Mouse (Mus musculus) MEL (cell line): Measurements from ENCODE around the gene Adam10. TPM values are rescaled to one million over a fixed set of nuclear protein-coding genes. Genes with fewer than 3 reads are reported as not detected.

ENCODE experiments used
- DNase-seq: peaks from one replicate; pipeline ENCODE4 v3.0.0; 2011; ENCODE audit warnings: low read depth, low spot score
- H3K27ac ChIP-seq: 2 replicates; pipeline ENCODE4 v1.5.1; 2012; ENCODE audit warnings: low read depth, mild to moderate bottlenecking, control low read depth, low read length, moderate library complexity; ENCODE audit not compliant: control insufficient read depth
- H3K27me3 ChIP-seq, 2 experiments: fragments of 150-350 bp in 1 of 2; sonication (generic) in 1 of 2; 2 replicates each; pipeline ENCODE4 v1.6.1; 2012; ENCODE audit warnings: low read length in 2 of 2, mild to moderate bottlenecking in 2 of 2, improper control_type of control experiment in 1 of 2, moderate library complexity in 1 of 2; ENCODE audit not compliant: insufficient read depth in 2 of 2, control insufficient read depth in 1 of 2
- H3K36me3 ChIP-seq, 2 experiments: 2 replicates each; pipeline ENCODE4 v1.6.1; 2012 to 2014; ENCODE audit warnings: low read length in 2 of 2, improper control_type of control experiment in 1 of 2, inconsistent platforms in 1 of 2, mild to moderate bottlenecking in 1 of 2; ENCODE audit not compliant: insufficient read depth in 2 of 2, control insufficient read depth in 1 of 2
- H3K4me1 ChIP-seq, 2 experiments: fragments of 150-350 bp in 1 of 2; sonication (generic) in 1 of 2; 2 replicates each; pipeline ENCODE4 v1.6.1; 2012; ENCODE audit warnings: low read length in 2 of 2, improper control_type of control experiment in 1 of 2, mild to moderate bottlenecking in 1 of 2; ENCODE audit not compliant: insufficient read depth in 2 of 2, control insufficient read depth in 1 of 2
- H3K4me3 ChIP-seq, 2 experiments: fragments of 150-350 bp in 1 of 2; sonication (generic) in 1 of 2; 2 replicates each; pipeline ENCODE4 v1.5.1; 2012; ENCODE audit warnings: low read depth in 2 of 2, low read length in 2 of 2, mild to moderate bottlenecking in 2 of 2, moderate library complexity in 2 of 2, control low read depth in 1 of 2, improper control_type of control experiment in 1 of 2; ENCODE audit not compliant: control insufficient read depth in 1 of 2, insufficient read depth in 1 of 2
- H3K79me2 ChIP-seq: 2 replicates; pipeline ENCODE4 v1.6.1; 2012; ENCODE audit warnings: mild to moderate bottlenecking, low read length, moderate library complexity; ENCODE audit not compliant: control insufficient read depth, poor library complexity, insufficient read depth
- H3K9ac ChIP-seq: 2 replicates; pipeline ENCODE4 v1.6.1; 2012; ENCODE audit warnings: low read depth, mild to moderate bottlenecking, control low read depth, low read length, moderate library complexity; ENCODE audit not compliant: control insufficient read depth, poor library complexity, severe bottlenecking
- H3K9me3 ChIP-seq: fragments of 150-350 bp; sonication (generic); replicated peaks from 2 replicates; pipeline ENCODE4 v1.6.1; 2012; ENCODE audit warnings: mild to moderate bottlenecking, low read length, improper control_type of control experiment, moderate library complexity; ENCODE audit not compliant: insufficient read depth
- BHLHE40 ChIP-seq: IDR thresholded peaks from 2 replicates; pipeline ENCODE4 v1.6.1; 2012; ENCODE audit warnings: low read depth, mild to moderate bottlenecking, inconsistent platforms, low read length, improper control_type of control experiment, borderline replicate concordance
- CHD2 ChIP-seq: IDR thresholded peaks from 2 replicates; pipeline ENCODE4 v1.6.1; 2011; ENCODE audit warnings: low read length, improper control_type of control experiment
- ELF1 ChIP-seq: IDR thresholded peaks from 2 replicates; pipeline ENCODE4 v1.6.1; 2014; ENCODE audit warnings: low read depth, mild to moderate bottlenecking, inconsistent platforms, low read length, improper control_type of control experiment, moderate library complexity
- ETS1 ChIP-seq: IDR thresholded peaks from 2 replicates; pipeline ENCODE4 v1.6.1; 2012; ENCODE audit warnings: low read depth, mild to moderate bottlenecking, inconsistent platforms, low read length, improper control_type of control experiment, moderate library complexity
- GABPA ChIP-seq: IDR thresholded peaks from 2 replicates; pipeline ENCODE4 v1.6.1; 2012; ENCODE audit warnings: low read depth, mild to moderate bottlenecking, inconsistent platforms, low read length, improper control_type of control experiment, moderate library complexity
- GATA1 ChIP-seq: IDR thresholded peaks from 2 replicates; pipeline ENCODE4 v1.6.1; 2011; ENCODE audit warnings: low read depth, low read length, improper control_type of control experiment
- HCFC1 ChIP-seq: IDR thresholded peaks from 2 replicates; pipeline ENCODE4 v1.6.1; 2012; ENCODE audit warnings: low read depth, mild to moderate bottlenecking, inconsistent platforms, low read length, improper control_type of control experiment, moderate library complexity
- MAFK ChIP-seq: IDR thresholded peaks from 2 replicates; pipeline ENCODE4 v1.6.1; 2011; ENCODE audit warnings: low read depth, mild to moderate bottlenecking, low read length, improper control_type of control experiment, borderline replicate concordance
- MAZ ChIP-seq: IDR thresholded peaks from 2 replicates; pipeline ENCODE4 v1.6.1; 2012; ENCODE audit warnings: low read depth, mild to moderate bottlenecking, inconsistent platforms, low read length, improper control_type of control experiment
- MYC ChIP-seq: IDR thresholded peaks from 2 replicates; pipeline ENCODE4 v1.6.1; 2011; ENCODE audit warnings: low read depth, mild to moderate bottlenecking, low read length, improper control_type of control experiment, moderate library complexity
- NELFE ChIP-seq: IDR thresholded peaks from 2 replicates; pipeline ENCODE4 v1.6.1; 2011; ENCODE audit warnings: low read depth, low read length, improper control_type of control experiment
- POLR2A ChIP-seq, 2 experiments: IDR thresholded peaks; 2 replicates each; pipeline ENCODE4 v1.6.1; 2011 to 2012; ENCODE audit warnings: low read length in 2 of 2, mild to moderate bottlenecking in 2 of 2, control low read depth in 1 of 2, improper control_type of control experiment in 1 of 2, low read depth in 1 of 2, moderate library complexity in 1 of 2; ENCODE audit not compliant: control insufficient read depth in 1 of 2, insufficient read depth in 1 of 2, poor library complexity in 1 of 2
- POLR2AphosphoS2 ChIP-seq: IDR thresholded peaks from 2 replicates; pipeline ENCODE4 v1.6.1; 2011; ENCODE audit warnings: low read length, improper control_type of control experiment
- SIN3A ChIP-seq: IDR thresholded peaks from 2 replicates; pipeline ENCODE4 v1.6.1; 2012; ENCODE audit warnings: low read length, improper control_type of control experiment, inconsistent platforms
- SMC3 ChIP-seq: IDR thresholded peaks from 2 replicates; pipeline ENCODE4 v1.6.1; 2011; ENCODE audit warnings: low read depth, low read length, improper control_type of control experiment
- UBTF ChIP-seq: IDR thresholded peaks from 2 replicates; pipeline ENCODE4 v1.6.1; 2012; ENCODE audit warnings: low read depth, mild to moderate bottlenecking, inconsistent platforms, low read length, improper control_type of control experiment, moderate library complexity, borderline replicate concordance; ENCODE audit not compliant: insufficient read depth
- ZC3H11A ChIP-seq: IDR thresholded peaks from 2 replicates; pipeline ENCODE4 v1.6.1; 2012; ENCODE audit warnings: low read depth, mild to moderate bottlenecking, inconsistent platforms, low read length, improper control_type of control experiment
- ZKSCAN1 ChIP-seq: IDR thresholded peaks from 2 replicates; pipeline ENCODE4 v1.6.1; 2012; ENCODE audit warnings: low read depth, mild to moderate bottlenecking, inconsistent platforms, low read length, improper control_type of control experiment, moderate library complexity
- ZMIZ1 ChIP-seq: IDR thresholded peaks from 2 replicates; pipeline ENCODE4 v1.6.1; 2012; ENCODE audit warnings: low read depth, mild to moderate bottlenecking, inconsistent platforms, low read length, improper control_type of control experiment, moderate library complexity
- ZNF384 ChIP-seq: IDR thresholded peaks from 2 replicates; pipeline ENCODE4 v1.6.1; 2012; ENCODE audit warnings: low read depth, mild to moderate bottlenecking, inconsistent platforms, low read length, improper control_type of control experiment
- polyA plus RNA-seq, 2 experiments: library from polyadenylated mRNA; stranded (reverse) in 1 of 2; unstranded in 1 of 2; fragments of >175 nt in 1 of 2; fragments of >200 nt in 1 of 2; gene quantifications; 2 replicates each; pipeline versions ENCODE4 v1.2.1 to v1.2.4; 2012; ENCODE audit warnings: low replicate concordance in 2 of 2, low read depth in 1 of 2; ENCODE audit not compliant: insufficient read length in 2 of 2, insufficient read depth in 1 of 2, missing spikeins in 1 of 2
- total RNA-seq: library from RNA; depleted of rRNA; stranded (reverse); fragments of 300-350 nt; gene quantifications from 2 replicates; pipeline ENCODE4 v1.2.3, GENCODE M21; 2012

Adam10 gene
- total and polyA plus RNA-seq, 3 experiments = 20.3 to 127 (median 52.0) TPM

GRCm38 (mm10) chr9:70775517-70775916, 96.7 kb downstream of the Adam10 start:
- DNase-seq = no peak
- H3K27ac ChIP-seq = no peak overlapping the region
- H3K79me2 ChIP-seq = no peaks in the 10 kb centered on the region; the same call in 1 of the 2 replicates
- H3K4me3 ChIP-seq = no peak overlapping the region
- H3K9me3 ChIP-seq = no peaks in the 10 kb centered on the region
- H3K4me1 ChIP-seq = no peaks in the 10 kb centered on the region
- no peak overlapping the region for H3K9ac ChIP-seq
- TF ChIP-seq ZKSCAN1 (no peak), MAFK (no peak), ETS1 (no peak), SMC3 (no peak)
- TF ChIP-seq, all 39 proteins: peak for 0
- Histone ChIP-seq H3K27me3 (no peaks in the 10 kb centered on the region), H3K36me3 (peaks cover 0 to 31% of the 10 kb centered on the region in 2 experiments; a peak in 2 of 4 replicates)

- TF ChIP-seq ZMIZ1 (no peak), POLR2A (IDR thresholded peaks at IDR 0.05; ENCODE audit: control insufficient read depth in 1 of 2, insufficient read depth in 1 of 2, low read depth in 1 of 2, low read length in 2 of 2, poor library complexity in 1 of 2) (no peak), GABPA (no peak), UBTF (no peak), ZC3H11A (no peak), ZNF384 (no peak), BHLHE40 (no peak), CHD2 (no peak), GATA1 (no peak), ELF1 (no peak), MAZ (no peak), HCFC1 (no peak), POLR2AphosphoS2 (no peak), MYC (no peak), NELFE (no peak), SIN3A (no peak)
- TF ChIP-seq, all 39 proteins: peak for 0
- Histone ChIP-seq H3K27me3 (no peaks in the 10 kb centered on the region), H3K27ac (no peak overlapping the region), H3K36me3 (peaks cover 0 to 22% of the 10 kb centered on the region in 2 experiments; a peak in 2 of 4 replicates), H3K79me2 (no peaks in the 10 kb centered on the region), H3K9me3 (no peaks in the 10 kb centered on the region), H3K4me1 (no peaks in the 10 kb centered on the region), H3K9ac (no peak overlapping the region), H3K4me3 (no peak overlapping the region)
- DNase-seq = no peak
Measured at GRCm38 (mm10) chr9:70782191-70782590, 103.4 kb downstream of the Adam10 start.
